Mouse (Mus musculus): Measurements from ENCODE around the gene Prl2b1. TPM values are rescaled to one million over a fixed set of nuclear protein-coding genes. Genes with fewer than 3 reads are reported as not detected.

The Prl2b1 gene
- total RNA-seq (2012; rRNA removed) (not detected in 2 replicates), total RNA-seq (2014; rRNA removed) (not detected in 2 replicates), polyA plus RNA-seq (2012; ENCODE audit: insufficient read length, low read depth) (not detected in 2 replicates)

GRCm38 (mm10) chr13:27390746-27391145 is at the start of gene Prl2b1:
Gene Prl2b1 (minus strand): TSS chr13:27390846.
- Histone ChIP-seq H3K27ac (ENCODE audit: insufficient read depth, low read depth) (no peak within 1 kb of the TSS), H3K79me2 (replicated peaks; ENCODE audit: control insufficient read depth, extremely low read depth, insufficient read depth, poor library complexity, severe bottlenecking) (no peaks in the 10 kb centered on the region), H3K4me1 (ENCODE audit: control insufficient read depth in 1 of 2, insufficient read depth in 2 of 2) (no peaks in the 10 kb centered on the region), H3K9ac (ENCODE audit: insufficient read depth, low read depth) (no peak within 1 kb of the TSS), H3K27me3 (replicated peaks) (no peaks in the 10 kb centered on the region), H3K4me2 (ENCODE audit: insufficient read depth, low read depth, poor library complexity, severe bottlenecking) (no peak within 1 kb of the TSS), H3K36me3 (replicated peaks in 1 of 2; ENCODE audit: control insufficient read depth in 1 of 2, insufficient read depth in 1 of 2, low read length in 1 of 2) (no peaks in the 10 kb centered on the region), H3K9me3 (replicated peaks; ENCODE audit: low read length) (no peaks in the 10 kb centered on the region), H3K4me3 (replicated peaks in 1 of 3; ENCODE audit: low read depth in 2 of 3, low read length in 2 of 3, poor library complexity in 1 of 3) (no peak within 1 kb of the TSS)
- dilution Hi-C loops (cut with MboI; ENCODE audit: extremely low pct_ligation_motif_present, extremely low pct_unique_long_range_greater_than_20kb, low sequenced_read_pairs), result no loop called here
- DNase-seq (ENCODE audit: extremely low read depth), result no peak
- in situ Hi-C loops (cut with MboI; ENCODE audit: low pct_ligation_motif_present, low pct_unique_long_range_greater_than_20kb, low sequenced_read_pairs), result no loop called here
- TF ChIP-seq SMC3 (IDR thresholded peaks at IDR 0.05; ENCODE audit: low read depth, low read length) (no peak), E2F4 (IDR thresholded peaks at IDR 0.05; ENCODE audit: insufficient replicate concordance, low read depth, low read length) (no peak)

DNA sequence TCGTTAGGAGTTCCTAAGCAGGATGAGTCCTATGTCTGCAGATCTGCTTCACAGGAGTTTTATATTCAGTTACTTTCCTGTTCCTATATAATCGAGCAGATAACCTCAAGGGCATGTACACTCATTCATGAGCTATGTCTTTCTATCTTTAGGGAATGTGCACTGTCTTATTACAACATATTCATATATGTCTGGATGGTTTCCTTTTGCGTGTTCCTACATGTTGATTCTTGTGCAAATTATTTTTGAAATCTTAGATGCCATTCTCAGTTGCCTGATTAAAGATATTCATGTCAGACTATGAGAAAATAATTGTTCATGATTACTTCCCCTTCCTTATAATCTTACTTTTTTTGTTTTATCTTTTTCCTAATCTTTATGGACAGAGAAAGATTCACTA is 47.9 kb upstream of the Prl2b1 start, which contains the start of gene Prl8a6:
Gene Prl8a6, minus strand, starts transcription at position 101 of the 400 bp plus-strand sequence.
- Histone ChIP-seq H3K4me2 (ENCODE audit: insufficient read depth, low read depth, poor library complexity, severe bottlenecking) (no peak within 1 kb of the TSS), H3K9me3 (replicated peaks; ENCODE audit: low read length) (no peaks in the 10 kb centered on the region), H3K4me3 (replicated peaks in 1 of 3; ENCODE audit: low read depth in 2 of 3, low read length in 2 of 3, poor library complexity in 1 of 3) (no peak within 1 kb of the TSS), H3K36me3 (replicated peaks in 1 of 2; ENCODE audit: control insufficient read depth in 1 of 2, insufficient read depth in 1 of 2, low read length in 1 of 2) (no peaks in the 10 kb centered on the region), H3K79me2 (replicated peaks; ENCODE audit: control insufficient read depth, extremely low read depth, insufficient read depth, poor library complexity, severe bottlenecking) (no peaks in the 10 kb centered on the region), H3K4me1 (ENCODE audit: control insufficient read depth in 1 of 2, insufficient read depth in 2 of 2) (no peaks in the 10 kb centered on the region), H3K27me3 (replicated peaks) (no peaks in the 10 kb centered on the region), H3K27ac (ENCODE audit: insufficient read depth, low read depth) (no peak within 1 kb of the TSS), H3K9ac (ENCODE audit: insufficient read depth, low read depth) (no peak within 1 kb of the TSS)
- in situ Hi-C loops (cut with MboI; ENCODE audit: low pct_ligation_motif_present, low pct_unique_long_range_greater_than_20kb, low sequenced_read_pairs), result no loop called here
- DNase-seq (ENCODE audit: extremely low read depth), result no peak
- dilution Hi-C loops (cut with MboI; ENCODE audit: extremely low pct_ligation_motif_present, extremely low pct_unique_long_range_greater_than_20kb, low sequenced_read_pairs), result no loop called here
- TF ChIP-seq UBTF (IDR thresholded peaks at IDR 0.05; ENCODE audit: low read depth, low read length), result no peak

GRCm38 (mm10) chr13:27433159-27433558 is 42.5 kb upstream of the Prl2b1 start:
- Histone ChIP-seq H3K9me3 (replicated peaks; ENCODE audit: low read length) (no peaks in the 10 kb centered on the region), H3K9ac (ENCODE audit: insufficient read depth, low read depth) (no peak overlapping the region), H3K36me3 (replicated peaks in 1 of 2; ENCODE audit: control insufficient read depth in 1 of 2, insufficient read depth in 1 of 2, low read length in 1 of 2) (no peaks in the 10 kb centered on the region), H3K4me2 (ENCODE audit: insufficient read depth, low read depth, poor library complexity, severe bottlenecking) (no peak overlapping the region), H3K4me1 (ENCODE audit: control insufficient read depth in 1 of 2, insufficient read depth in 2 of 2) (no peaks in the 10 kb centered on the region), H3K27me3 (replicated peaks) (no peaks in the 10 kb centered on the region), H3K27ac (ENCODE audit: insufficient read depth, low read depth) (no peak overlapping the region), H3K79me2 (replicated peaks; ENCODE audit: control insufficient read depth, extremely low read depth, insufficient read depth, poor library complexity, severe bottlenecking) (no peaks in the 10 kb centered on the region), H3K4me3 (replicated peaks in 1 of 3; ENCODE audit: low read depth in 2 of 3, low read length in 2 of 3, poor library complexity in 1 of 3) (no peak overlapping the region)
- DNase-seq (ENCODE audit: extremely low read depth), result no peak
- no peak for TF ChIP-seq ETS1 (conservative IDR thresholded peaks at IDR 0.05; ENCODE audit: low read depth, low read length)
- TF ChIP-seq PAX5 (IDR thresholded peaks at IDR 0.05; ENCODE audit: low read length), result no peak
- no peak for TF ChIP-seq MEF2A (IDR thresholded peaks at IDR 0.05; ENCODE audit: borderline replicate concordance, low read depth, low read length)
- no peak for TF ChIP-seq IRF4 (IDR thresholded peaks at IDR 0.05; ENCODE audit: low read depth, low read length)
- TF ChIP-seq MYC (IDR thresholded peaks at IDR 0.05; ENCODE audit: low read depth, low read length), result no peak
- TF ChIP-seq CTCF (conservative IDR thresholded peaks at IDR 0.05 in 1 of 2, IDR thresholded peaks at IDR 0.05 in 1 of 2; ENCODE audit: low read depth in 2 of 2, low read length in 2 of 2), result no peak
- no peak for TF ChIP-seq NRF1 (IDR thresholded peaks at IDR 0.05; ENCODE audit: low read depth, low read length)
- no peak for TF ChIP-seq USF2 (conservative IDR thresholded peaks at IDR 0.05; ENCODE audit: low read depth, low read length)
- TF ChIP-seq CHD2 (IDR thresholded peaks at IDR 0.05; ENCODE audit: low read length), result no peak
- TF ChIP-seq ELF1 (IDR thresholded peaks at IDR 0.05; ENCODE audit: low read depth, low read length), result no peak
- TF ChIP-seq ZC3H11A (IDR thresholded peaks at IDR 0.05; ENCODE audit: low read depth, low read length), result no peak
- no peak for TF ChIP-seq POLR2AphosphoS2 (IDR thresholded peaks at IDR 0.05; ENCODE audit: low read depth, low read length)
- TF ChIP-seq E2F4 (IDR thresholded peaks at IDR 0.05; ENCODE audit: insufficient replicate concordance, low read depth, low read length), result no peak
- no peak for TF ChIP-seq KAT2A (IDR thresholded peaks at IDR 0.05; ENCODE audit: insufficient replicate concordance, low read length)
- TF ChIP-seq ZNF384 (IDR thresholded peaks at IDR 0.05; ENCODE audit: low read depth, low read length), result no peak
- TF ChIP-seq CHD1 (IDR thresholded peaks at IDR 0.05; ENCODE audit: low read depth, low read length), result no peak
- in situ Hi-C loops (cut with MboI; ENCODE audit: low pct_ligation_motif_present, low pct_unique_long_range_greater_than_20kb, low sequenced_read_pairs) (no loop called here), dilution Hi-C loops (cut with MboI; ENCODE audit: extremely low pct_ligation_motif_present, extremely low pct_unique_long_range_greater_than_20kb, low sequenced_read_pairs) (no loop called here)
